Mouse (Mus musculus) small intestine, adult 2 months (tissue): Measurements from ENCODE around the gene Asb2.

Experiments
- CTCF ChIP-seq: fragments of 200-500 bp; IDR thresholded peaks from 2 replicates; pipeline ENCODE4 v1.5.1; 2012; ENCODE audit warnings: low read depth, mild to moderate bottlenecking, control low read depth, inconsistent platforms, low read length, moderate library complexity, mixed read lengths; ENCODE audit not compliant: insufficient replicate concordance, insufficient read length; ENCODE audit errors: extremely low read depth
- POLR2A ChIP-seq: fragments of 200-500 bp; IDR thresholded peaks from 2 replicates; pipeline ENCODE4 v1.6.1; 2012; ENCODE audit warnings: low read depth, mild to moderate bottlenecking, control low read depth, inconsistent platforms, low read length, moderate library complexity

DNA sequence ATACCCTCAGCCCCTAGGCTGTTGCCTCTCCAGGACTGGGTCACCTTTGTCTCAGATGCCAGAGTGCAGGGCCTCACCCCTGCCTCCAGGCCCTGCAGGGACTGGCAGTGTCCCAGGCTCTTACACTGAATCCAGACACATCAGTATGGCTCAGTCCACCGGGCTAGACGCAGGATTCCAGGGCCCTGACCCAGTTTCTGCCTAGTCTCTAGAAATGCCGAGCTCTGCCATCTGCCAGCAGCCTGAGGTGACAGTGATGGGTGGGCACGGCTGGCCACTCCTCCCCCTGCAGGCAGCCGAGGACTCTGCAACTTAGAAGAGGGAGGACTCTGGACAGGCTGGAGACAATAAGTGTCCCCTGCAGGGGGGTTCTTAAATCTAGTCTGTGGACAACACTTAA lies 2.3 kb downstream of the Asb2 start:
- no peak for TF ChIP-seq CTCF
- no peak for TF ChIP-seq POLR2A
